Mouse (Mus musculus): ENCODE measurements around the gene Ssu72.

DNA sequence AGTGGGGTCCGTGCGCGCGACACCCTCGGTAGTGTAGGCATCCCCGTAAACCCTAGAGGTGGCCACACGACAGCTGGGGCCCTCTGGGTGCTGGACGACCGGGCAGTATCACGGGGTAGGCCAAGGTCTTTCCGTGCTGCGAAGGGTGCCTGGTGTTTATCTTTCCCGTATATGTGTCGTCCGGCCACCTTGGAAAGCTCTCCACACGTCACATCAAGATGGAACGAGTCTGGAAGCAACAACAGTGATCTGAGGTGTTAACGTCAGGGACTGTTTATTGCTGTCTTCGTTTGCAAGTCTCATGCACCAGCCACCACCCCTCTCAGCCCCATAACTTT, 961 bp downstream of the Ssu72 start:
- TF ChIP-seq CTCF (IDR thresholded peaks at IDR 0.05) (no peak), EP300 (IDR thresholded peaks at IDR 0.05) (no peak)
